Mouse (Mus musculus): Measurements from ENCODE around the gene Intu.
A peak's percentile ranks its signal among the peaks of the same experiment; 100 is the strongest.

DNA sequence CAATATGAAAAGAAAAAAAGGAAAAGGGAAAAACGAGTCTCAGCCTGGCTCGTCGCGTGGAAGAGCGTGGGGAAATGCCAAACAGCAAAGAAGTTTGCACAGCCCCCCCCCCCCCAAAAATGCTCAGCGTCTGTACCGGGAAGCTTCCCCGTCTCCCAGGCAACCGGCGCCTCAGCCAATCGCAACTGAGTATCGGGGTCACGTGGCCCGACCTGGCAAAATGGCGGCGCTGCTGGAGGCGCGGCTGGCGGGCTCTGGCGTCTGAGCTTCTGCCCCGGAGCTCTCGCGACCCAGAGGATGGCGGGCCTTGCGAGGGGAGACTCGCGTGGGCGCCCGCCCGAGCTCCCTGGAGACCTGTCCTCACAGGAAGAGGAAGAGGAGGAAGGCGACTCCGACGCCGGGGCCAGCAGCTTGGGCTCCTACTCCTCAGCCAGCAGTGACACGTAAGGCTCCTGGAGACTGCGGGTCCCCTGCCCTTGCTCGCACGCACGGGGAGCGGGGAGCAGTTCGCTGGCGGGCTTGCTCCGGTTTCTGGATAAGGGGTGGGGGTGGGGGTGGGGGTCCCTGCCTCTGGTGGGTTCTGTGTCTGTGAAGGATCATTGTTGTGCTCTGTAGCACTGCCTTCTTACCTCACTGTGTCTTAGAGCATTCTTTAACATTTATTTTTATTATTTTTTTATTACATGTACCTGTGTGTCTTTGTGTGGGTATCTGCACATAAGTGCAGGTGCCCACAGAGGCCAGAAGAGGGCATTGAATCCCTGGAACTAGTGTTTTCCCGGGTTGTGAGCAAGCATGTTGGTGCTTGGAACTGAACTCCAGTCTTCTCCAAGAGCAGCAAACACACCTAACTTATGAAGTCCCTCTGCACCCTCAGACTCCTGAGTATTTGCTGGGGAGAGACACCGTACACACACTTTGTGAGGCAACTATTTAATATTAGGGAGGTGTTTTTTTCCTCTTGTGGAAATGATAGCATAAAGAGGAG is 9.8 kb downstream of the Intu start:
- TF ChIP-seq CTCF (IDR thresholded peaks at IDR 0.05; ENCODE audit: low read depth) (0 out of 2 replicates have a peak, but pooled peaks have one; percentile 15), EP300 (IDR thresholded peaks at IDR 0.05; ENCODE audit: low read depth) (no peak)
